Mouse (Mus musculus) cerebellum, postnatal 25 days (tissue): ENCODE data around the gene Gstt2.

Source experiments
- DNase-seq, 2 experiments: peaks; one replicate each; pipeline ENCODE4 v3.0.0; 2021; ENCODE audit warnings: mixed read lengths in 2 of 2

Gstt2 gene

GRCm38 (mm10) chr10:75824530-75824929 is 12.7 kb downstream of the Gstt2 start:
- DNase-seq = no peak

GRCm38 (mm10) chr10:75823782-75824181 is 13.4 kb downstream of the Gstt2 start:
- no peak for DNase-seq

DNA sequence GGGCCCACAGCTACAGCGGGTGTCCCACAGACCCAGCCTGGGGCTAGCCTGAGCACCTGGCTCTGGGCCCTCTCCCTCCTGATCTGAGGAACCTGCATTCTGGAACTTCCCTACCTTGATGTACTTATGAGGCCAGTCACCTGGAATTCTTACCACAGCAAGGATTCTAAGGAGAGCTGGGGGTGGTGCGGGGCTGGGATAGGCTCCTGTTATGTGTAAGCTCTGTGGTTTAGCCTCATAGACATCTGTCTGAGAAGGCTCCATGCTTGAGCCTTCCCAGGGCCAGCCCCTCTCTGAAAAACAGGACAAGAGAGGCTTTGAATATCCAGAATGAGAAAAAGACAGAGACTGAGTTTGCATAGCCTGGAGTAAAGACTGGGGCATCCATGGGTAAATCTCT is 14.8 kb downstream of the Gstt2 start, which contains the start of gene Gstt4:
Gstt4 (minus strand) TSS at position 101 of the 400 bp plus-strand sequence.
- no peak for DNase-seq

GRCm38 (mm10) chr10:75819882-75820281 is 17.3 kb downstream of the Gstt2 start:
- DNase-seq = no peak

GRCm38 (mm10) chr10:75818641-75819040 is 18.6 kb downstream of the Gstt2 start:
- no peak for DNase-seq

DNA sequence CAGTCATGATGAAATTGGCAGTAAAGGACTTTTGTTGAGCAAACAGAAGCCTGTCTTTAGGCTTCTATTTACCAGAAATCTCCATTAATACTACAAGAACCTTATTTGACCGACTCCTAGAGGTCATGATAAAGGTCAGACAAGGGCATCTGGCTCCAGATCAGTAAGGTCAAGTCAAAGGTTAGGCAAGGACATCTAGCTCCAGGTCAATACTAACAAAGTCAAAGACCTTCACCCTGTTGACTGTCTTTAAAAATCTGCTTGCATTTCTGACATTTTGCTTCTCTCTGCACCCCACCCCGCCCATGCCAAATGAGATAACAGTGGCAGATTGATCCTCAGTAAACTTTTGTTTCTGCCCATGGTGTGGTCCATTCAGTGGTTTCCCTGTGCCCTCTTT is 33.0 kb downstream of the Gstt2 start:
- no peak for DNase-seq

GRCm38 (mm10) chr10:75798176-75798696 is 39.0 kb downstream of the Gstt2 start, which contains the start of gene Gstt1:
Gstt1 (minus strand) TSS chr10:75798584.
- DNase-seq = peak; percentile 70 to 80

DNA sequence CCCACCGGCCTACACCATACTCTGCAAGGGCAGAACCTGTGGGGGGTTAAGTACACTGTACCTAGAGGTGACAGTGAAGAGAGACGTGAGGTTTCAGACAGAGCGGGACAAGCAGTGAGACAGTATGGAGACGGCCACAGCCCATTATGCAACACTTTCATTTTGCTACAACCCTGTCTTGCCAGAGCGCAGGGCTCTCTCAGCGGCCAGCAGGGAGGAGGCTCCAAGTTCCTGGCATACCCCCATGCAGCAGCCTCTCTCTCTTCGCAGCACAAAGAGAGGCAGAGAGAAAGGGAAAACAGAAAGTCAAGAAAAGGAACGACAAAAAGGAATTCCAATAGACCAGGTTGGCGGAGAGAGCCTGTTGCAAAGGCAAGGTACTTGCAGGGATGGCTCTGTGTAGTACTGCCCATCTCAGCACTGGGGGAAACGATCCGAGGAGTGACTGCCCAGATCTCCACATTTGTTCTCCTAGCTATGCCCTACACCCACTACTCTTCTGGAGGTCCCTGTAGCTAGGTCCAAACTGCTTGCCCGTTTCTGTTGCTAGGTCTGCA is 39.5 kb downstream of the Gstt2 start:
- DNase-seq = peak; percentile 79

DNA sequence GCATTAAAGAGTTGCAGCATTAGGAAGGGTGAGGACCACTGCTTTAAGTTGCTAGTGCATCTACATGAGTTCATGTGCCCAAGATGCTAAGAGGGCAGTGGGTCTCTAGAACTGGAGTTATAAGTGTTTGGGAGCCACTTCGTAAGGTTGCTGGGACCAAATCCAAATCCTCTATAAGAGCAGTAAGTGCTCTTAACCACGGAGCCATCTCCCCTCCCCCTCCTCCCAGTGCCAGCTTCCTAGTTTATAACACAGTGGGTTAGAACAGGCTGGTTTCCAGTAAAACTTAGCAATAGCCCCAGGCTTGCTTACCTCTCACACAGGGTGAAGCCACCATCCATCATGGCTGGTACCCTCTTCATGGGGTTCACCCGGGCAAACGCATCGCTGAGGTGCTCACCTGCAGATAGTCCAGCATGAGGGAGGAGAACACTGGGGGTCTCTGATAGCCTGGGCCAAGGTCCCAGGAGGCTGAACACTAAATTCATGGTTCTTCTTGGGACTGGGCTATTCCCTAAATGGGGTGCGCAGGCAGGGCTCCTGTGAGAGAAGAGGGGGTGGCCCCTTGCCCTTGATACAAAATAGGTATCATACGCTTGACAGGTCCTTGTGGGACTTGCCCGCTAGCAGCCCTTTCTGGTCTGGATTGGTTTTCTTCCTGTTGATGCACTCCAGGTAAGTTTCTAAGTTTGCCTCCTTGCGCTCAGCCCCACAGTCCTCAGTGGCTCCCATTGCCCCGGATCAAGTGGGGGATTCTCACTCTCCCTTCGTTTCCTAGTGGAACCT is 40.3 kb downstream of the Gstt2 start:
- DNase-seq = peak; percentile 13 to 21

- DNase-seq = no peak
Observed at GRCm38 (mm10) chr10:75794880-75795279, 42.3 kb downstream of the Gstt2 start.

GRCm38 (mm10) chr10:75790773-75791172 is 46.5 kb downstream of the Gstt2 start:
- no peak for DNase-seq

DNA sequence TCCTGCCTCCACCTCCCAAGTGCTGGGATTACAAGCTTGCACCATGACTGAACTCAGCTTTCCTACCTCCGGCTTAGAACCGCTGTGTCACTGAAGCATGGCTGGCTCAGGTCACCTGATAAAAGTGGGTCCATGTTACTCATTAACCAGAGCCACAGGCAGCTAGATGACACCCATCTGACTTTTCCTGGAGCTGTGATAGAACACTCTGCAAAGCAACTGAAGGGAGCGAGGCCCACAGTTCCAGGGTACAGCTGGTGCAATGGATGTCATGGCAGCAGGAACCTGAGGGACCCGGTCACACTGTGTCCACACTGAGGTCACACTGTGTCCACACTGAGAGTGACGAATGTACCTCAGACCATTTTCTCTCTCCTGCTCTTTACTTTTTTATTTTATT is 47.4 kb downstream of the Gstt2 start:
- DNase-seq = no peak

GRCm38 (mm10) chr10:75789081-75789735 is 48.0 kb downstream of the Gstt2 start:
- DNase-seq = no peak

GRCm38 (mm10) chr10:75788277-75788676 is 48.9 kb downstream of the Gstt2 start:
- DNase-seq = no peak

GRCm38 (mm10) chr10:75785442-75785841 is 51.8 kb downstream of the Gstt2 start:
- DNase-seq = no peak
